Mouse (Mus musculus) layer of hippocampus, postnatal 14 days (tissue): ENCODE measurements around the gene Snrpa1. TPM values are rescaled to one million over a fixed set of nuclear protein-coding genes. Genes with fewer than 3 reads are reported as not detected.

ENCODE experiments used
- DNase-seq, 2 experiments: peaks; one replicate each; pipeline ENCODE4 v3.0.0; 2021 to 2022; ENCODE audit warnings: low spot score in 2 of 2, mixed read lengths in 1 of 2
- total RNA-seq, 2 experiments: library from RNA; stranded (reverse); gene quantifications; 2 replicates each; pipeline ENCODE4 v1.2.3; 2021

Snrpa1 gene
- total RNA-seq, 2 experiments from 2014 or later = 29.6 to 33.7 TPM

DNA sequence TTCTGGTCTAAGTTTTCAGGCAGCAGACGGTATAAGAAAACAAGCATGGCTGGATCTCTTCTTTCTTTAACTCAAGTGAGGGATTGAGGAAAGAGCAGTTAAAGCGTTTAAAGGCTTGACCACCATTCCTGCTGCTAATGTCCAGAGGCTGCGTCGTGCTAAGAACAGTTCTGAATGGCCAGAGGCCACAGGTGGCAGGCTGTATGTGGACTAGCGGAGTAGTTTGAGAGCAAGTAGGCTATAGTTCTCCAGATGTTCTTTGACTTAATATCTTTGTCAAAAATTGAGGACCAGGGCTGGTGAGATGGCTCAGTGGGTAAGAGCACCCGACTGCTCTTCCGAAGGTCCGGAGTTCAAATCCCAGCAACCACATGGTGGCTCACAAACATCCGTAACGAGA, 52.4 kb downstream of the Snrpa1 start:
- no peak for DNase-seq

DNA sequence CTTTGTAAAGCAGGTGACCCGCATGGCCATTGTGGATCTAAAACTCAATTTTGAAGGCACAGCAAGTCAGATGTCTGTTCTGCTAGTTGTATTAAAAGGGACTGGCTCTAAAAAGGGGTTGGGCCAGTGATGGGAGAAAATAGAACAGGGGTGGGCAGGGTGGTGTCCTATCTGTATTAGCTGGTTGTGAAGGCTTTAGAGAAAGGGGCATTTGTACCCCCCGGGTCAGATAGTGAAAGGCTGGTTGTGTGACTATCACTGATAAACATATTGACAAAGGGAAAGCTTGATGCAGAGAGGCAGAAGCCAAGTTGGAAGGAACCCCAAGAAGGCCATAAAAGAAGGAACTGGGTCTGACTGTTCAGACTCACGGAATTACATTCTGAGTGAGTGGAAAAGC, 54.8 kb downstream of the Snrpa1 start:
- DNase-seq = no peak

DNA sequence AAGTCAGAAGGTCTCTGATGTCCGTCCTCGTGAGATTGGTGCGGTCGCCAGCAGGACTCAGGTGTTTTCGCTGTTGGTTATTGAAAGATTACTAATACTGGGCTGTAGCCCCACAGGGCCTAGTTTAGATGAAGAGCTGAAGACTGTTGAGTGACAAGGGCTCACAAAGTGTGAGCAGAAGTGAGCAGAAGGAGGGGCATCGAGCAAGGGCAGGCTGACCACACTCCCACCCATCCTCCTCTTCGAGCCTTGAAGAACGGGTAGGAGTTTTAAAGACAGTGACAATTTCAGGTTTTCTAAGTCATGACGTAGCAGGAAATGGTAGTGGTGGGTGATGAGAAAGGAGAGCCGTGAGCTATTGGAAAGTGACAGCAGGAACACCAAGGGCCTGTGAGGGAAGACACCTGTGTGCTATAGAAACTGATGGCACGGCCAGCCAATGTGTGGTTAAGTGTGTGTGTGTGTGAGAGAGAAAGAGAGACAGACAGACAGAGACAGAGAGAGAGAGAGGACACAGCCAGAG, 57.1 kb downstream of the Snrpa1 start:
- DNase-seq = no peak

DNA sequence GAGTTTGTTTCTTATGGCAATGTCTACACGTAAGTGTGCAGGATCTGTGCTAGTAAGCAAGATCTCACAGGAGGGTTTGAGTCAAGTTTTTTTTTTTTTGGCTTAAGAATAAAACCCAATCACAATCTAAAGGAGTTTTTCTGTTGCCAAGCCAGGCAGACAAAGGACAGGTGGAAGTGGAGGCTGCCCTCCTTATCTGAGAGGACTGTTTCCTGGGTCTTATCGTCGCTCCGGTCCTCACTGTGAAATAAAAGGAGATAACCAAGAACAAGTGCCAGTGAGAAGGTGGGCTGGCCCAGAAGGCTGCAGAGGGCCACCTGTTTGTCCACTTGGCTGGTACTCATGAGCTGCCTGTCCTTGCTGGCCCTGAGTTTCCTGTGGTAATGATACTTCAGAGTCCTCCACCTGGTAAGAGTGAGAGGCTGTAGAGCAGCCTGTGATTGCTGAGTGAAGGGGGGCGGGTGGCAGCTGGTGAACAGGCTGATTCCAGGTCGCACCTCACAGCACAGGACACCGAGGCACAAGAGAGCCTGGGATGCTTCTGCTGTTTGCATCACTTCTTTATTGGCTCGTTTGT, 58.2 kb downstream of the Snrpa1 start:
- no peak for DNase-seq

DNA sequence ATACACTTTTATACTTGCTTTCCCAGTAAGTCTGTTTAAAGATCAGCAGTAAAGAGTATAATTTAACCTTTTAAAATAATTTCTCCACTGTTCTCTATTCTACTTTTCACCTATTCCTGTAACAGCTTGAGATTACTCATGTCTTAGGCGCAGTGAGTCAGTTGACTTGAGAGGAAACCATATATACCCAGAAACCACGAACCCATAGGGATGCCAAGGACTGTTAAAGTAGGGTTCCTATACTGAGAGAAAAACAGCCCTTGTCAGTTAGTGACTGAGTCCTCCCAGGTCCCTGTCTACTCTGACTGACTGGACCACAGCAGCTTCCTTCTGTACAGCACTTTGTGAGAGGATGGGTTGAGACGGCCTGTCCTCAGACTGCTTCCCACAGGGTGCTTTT, 59.2 kb downstream of the Snrpa1 start:
- DNase-seq = no peak

DNA sequence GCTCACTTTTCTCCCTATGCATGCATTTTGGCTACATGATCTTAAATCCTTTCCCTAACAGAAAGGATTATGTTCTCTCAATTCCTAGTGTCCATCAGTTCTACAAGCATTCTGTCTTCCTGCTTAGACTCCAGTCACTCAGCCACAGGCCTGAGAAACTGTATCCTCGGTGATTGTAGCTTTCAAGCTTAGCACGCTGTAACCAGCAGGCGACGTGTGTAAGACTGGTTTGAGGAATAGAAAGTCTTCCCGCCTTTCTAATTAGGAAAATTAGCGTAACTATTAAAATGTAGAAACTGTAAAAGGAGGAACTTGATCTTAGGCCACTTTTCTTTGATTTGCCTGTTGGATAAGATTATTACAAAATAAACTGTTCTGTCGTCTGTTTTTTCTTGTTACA, 60.0 kb downstream of the Snrpa1 start:
- DNase-seq = no peak

DNA sequence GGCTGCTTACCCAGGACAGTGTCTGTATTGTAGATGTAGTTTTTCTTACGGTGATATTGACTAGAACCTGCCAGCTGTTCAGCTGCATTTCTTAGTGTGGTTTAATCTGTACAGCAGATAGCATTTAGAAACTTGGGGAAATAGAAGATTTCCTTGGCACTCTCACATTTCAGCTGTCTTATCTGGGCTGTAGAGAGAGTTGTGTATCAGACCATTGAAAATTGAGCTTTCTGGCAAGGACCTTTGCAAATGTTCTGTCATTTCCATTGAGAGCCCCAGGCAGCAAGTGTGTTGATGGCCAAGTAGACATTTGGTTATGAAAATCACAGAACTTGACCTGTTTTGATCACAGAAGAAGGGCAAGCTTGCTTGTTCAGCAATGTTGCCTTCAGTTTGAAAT, 61.3 kb downstream of the Snrpa1 start:
- DNase-seq = no peak

DNA sequence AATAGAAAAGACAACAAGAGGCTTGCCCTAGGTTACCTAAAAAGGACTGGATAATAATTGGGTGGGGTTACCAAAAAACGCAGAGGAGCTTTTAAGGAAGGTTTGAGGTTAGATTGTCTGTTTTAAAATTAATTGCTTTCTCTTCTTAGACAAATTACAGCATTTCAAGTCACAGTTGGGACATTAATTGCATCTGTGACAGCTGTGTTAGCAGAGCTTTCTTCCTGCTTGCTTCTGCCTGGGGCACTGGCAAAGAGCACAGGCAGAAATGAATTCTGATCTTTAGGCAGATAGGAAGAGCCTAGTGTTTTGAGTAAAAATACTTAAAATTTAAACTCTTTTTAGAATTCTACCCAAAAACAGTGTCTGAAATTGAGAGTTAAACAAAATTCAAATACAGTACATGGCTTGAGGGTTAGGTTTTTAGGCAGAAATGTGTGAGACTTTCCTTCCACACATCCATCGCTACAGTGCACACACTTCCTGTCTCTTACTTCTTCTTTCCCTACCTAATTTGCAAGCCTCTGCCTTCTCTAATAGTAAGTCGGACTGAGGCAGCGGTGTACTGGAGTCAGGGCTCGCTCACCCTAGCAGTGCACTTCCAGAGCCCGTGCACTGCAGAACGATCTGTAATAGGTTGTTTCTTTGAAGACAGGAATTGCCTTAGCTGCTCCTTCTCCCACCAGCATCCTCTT, 62.0 kb downstream of the Snrpa1 start:
- DNase-seq = no peak

Other genes with a start within 250 kb of the Snrpa1 start
- gene Pcsk6, start 197.3 kb upstream of the Snrpa1 start, total RNA-seq = 10 to 100 TPM; 11.5 to 15.6 TPM
- gene Gm45213, start 15.4 kb upstream of the Snrpa1 start, total RNA-seq = not detected
- 10 to 100 TPM; 55.5 to 59.8 TPM for gene Selenos, start 20.6 kb downstream of the Snrpa1 start, total RNA-seq
- gene Chsy1, start 50.5 kb downstream of the Snrpa1 start, total RNA-seq = 10 to 100 TPM; 20.4 to 20.5 TPM